Mouse (Mus musculus) T-helper 17 cell (primary cell): Measurements from ENCODE around the gene Ap3s2.

Source experiments
- in situ Hi-C, 2 experiments: fragments of 300-600 bp; cut with MboI, MseI; formaldehyde crosslinking; loops; 1 replicate in 1 of 2; 2 replicates in 1 of 2; pipeline ENCODE4 v1.15.1; 2025; ENCODE audit warnings: high pct_unique_total_duplicates in 2 of 2

Ap3s2 gene

DNA sequence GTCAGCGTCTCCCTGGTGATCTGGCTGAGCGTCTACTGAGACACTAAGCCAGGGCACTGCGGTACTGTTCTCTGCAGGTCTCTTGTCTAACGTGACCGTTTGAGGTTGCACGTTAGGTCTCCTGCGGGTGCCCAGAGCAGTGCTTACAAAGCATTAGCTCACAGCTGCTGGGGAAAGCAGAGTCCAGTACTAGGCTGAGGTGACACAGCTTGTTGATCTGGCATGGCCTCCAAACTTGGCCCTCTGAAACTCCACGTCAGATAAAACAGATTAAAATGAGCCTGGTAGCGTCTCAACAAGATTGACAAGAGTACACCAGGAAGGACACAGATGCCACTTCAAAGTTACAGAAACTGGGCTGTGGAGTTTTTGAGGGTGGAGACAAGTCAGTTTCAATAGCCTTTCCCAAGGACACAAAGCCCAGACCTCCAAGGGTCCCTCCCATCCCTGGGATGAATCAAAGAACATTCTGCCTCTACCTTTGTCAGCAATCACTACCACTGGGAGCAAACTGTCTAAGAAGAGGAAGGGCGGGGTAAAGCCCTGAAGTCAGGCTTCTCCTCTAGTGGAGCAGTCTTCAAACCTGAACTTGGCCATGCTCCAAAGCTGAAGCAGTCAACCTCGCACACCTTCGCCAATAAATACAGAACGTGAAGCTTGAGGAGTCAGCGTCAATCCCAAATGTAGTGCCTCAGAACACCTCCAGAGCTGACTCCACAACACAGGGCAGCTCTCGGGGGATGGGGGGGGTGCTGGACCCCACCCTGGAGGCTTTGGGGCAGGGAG, 29.8 kb downstream of the Ap3s2 start:
- in situ Hi-C loops: no loop called here

GRCm38 (mm10) chr7:79888603-79889002, 31.8 kb downstream of the Ap3s2 start:
- in situ Hi-C loops: no loop called here

DNA sequence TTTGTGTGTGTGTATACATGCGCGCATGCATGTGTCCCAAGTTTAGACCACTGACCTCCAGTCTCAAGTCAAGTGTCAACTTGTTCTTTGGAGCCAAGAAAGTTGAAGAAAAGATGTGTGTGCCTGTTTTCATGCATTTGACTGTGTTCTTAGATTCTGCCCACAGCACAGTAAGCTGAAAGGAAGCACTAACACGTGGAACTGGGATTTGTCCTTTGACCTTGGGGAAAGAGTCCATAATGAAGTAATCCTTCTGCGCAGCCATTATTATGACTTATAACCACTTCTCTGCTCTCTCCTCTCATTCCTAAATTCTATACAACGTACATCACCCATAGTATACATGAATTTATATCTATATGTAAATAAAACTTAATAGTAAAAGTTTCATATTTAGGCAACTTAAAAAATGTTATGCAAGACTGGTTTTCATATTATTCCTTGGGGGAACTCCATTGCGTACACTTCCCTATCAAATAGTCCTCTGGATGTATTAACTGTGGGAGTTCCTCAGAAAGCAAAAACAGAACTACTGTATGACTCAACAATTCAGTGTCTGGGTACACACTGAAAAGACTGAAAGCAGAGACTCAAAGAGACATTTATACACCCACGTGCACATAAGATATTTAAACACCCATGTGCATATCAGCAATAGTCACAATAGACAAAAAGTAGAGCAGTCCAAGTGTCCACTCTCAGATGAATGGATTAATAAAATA, 36.7 kb downstream of the Ap3s2 start:
- in situ Hi-C loops: no loop called here

DNA sequence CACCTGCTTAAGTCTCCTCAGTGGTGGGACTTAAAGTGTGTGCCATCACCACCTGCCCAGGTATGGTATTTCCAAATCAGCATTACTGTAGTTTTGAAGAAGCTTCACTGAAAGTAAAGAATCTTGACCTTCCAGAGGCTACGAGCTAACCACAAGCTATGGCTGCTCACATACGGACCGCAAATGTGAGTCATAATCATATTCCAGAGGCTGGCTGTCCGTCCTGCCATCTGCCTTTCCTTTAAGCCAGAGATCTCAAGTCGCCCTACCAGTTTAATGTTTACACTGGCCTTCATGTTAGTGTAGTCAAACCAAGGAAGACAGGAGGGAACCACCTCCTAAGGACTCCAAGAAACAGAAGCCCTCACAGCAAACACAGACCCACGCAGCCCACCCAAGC, 38.5 kb downstream of the Ap3s2 start:
- in situ Hi-C loops: no loop called here

DNA sequence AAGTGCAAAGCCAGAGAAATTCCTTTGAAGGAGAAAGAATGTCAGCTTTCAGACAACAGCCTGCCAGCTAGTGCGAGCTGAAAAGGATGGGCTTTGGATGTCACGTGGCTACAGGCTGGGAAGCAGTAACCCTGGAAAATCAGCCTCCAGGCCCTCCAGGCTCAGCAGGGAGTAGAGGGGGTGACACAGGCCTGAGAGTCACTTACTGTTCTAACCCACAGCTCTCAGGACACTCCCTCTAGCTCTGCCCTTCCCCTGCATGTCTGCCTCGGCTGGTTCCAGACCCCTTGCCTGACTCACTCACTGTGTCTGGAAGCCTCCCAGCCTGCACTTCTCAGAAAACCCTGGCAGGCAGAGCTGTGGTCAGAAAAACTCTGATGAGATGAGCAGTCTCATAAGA, 39.5 kb downstream of the Ap3s2 start:
- in situ Hi-C loops: no loop called here

GRCm38 (mm10) chr7:79880033-79880432, 40.4 kb downstream of the Ap3s2 start:
- in situ Hi-C loops: no loop called here

DNA sequence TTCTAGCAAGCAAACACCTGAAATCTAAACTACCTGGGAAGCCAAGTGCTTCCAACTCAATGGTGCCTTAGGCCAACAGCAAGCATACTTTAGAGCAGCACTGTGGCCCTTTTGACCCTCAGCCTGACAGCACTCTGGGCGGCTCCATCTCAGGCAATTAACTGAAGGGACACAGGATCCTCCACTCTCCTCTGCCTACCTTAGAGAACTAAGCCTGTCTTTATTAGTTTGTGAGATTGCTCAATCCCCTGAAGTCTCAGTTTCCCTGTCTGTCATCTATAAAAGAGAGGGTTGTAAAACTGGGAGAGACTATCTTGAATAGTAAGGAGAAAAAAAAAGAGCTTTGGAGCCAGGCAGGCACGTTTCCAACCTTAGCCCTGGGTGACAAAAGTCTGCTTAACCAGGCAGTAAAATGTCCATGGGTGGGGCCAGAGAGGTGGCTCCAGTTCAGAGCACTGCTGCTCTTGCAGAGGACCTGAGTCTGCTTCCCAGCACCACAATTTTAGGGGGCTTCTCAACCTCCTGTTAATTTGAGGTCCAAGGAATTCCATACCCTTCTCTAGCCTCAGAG, 41.9 kb downstream of the Ap3s2 start:
- in situ Hi-C loops: no loop called here

GRCm38 (mm10) chr7:79873407-79873806, 47.0 kb downstream of the Ap3s2 start:
- in situ Hi-C loops: no loop called here

DNA sequence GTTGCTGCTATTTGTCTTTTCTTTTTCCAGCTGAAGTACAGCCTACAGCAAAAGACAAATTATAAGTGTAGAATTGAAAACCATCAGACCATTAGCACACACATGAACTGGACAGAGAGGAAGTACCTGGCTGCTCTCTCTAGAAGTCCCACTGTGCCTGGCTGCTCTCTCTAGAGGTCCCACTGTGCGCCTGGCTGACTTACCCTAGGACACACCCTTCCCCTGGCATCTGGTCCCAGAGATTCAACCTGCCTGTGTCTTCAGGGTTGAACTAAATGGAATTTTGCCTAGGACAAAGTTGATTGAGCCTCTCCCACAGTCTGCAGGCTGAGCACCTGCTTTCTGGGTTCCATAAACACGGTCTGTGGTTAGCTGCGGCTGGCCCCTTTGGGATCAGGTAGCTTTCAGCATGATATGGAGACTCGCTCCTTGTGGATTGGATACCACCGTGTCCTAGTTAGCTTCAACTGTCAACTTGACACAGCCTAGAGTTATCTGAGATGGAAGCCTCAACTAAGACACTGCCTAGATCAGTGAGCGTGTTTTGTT, 48.6 kb downstream of the Ap3s2 start:
- in situ Hi-C loops: no loop called here

DNA sequence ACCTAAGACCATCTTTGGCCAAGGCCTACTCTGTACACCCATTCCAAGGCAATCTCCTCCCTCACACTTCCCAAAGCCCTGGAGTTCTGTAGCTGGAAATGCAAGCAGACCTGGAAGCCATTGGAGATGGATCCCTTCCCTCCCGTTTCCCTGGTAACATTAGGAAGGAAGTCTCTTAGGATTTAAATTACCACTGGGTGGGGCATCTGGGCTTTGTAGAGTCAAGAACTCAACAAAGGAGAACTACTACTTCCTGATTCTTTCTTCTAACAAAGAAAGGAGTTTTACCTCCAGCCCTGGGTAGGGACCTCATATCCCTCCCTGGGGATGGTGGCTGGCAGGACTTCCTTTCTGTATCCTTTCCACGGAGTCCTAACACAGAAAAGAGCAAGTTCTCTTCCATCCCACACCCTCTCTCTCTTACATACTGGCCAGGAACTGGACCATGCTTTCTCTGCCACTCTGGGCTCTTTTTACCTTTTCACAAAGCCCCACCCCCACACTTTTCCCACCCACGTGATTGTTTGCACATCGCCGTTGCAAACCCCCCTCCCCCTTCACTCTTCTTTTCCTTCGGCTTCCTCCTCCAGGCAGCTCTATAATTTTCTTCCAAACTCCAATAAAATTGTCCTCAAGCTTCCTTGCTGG, 51.3 kb downstream of the Ap3s2 start:
- in situ Hi-C loops: no loop called here

- in situ Hi-C loops: no loop called here
These were observed 52.0 kb downstream of the Ap3s2 start for GRCm38 (mm10) chr7:79868475-79868874.

DNA sequence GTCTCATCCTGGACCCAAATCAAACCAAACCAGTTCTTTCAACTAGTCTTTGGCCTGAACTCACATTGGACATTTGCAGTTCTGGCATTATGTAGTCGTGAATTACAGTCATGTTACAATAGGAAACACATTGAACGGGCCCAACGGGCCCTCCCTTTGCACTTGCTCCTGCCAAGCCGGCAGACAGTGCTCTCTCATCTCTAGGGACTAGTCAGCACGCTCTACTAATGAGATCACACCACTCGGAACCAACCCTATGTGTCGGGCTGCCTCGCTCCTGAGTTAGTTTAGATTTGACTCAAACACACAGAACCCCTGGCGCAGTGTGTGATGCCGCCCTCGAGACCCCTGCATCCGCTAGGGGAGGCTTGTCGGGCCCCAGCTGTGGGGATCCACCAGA, 52.6 kb downstream of the Ap3s2 start:
- in situ Hi-C loops: no loop called here

- in situ Hi-C loops: no loop called here
These were observed 54.0 kb downstream of the Ap3s2 start for GRCm38 (mm10) chr7:79866294-79867000.

GRCm38 (mm10) chr7:79861794-79862193, 58.7 kb downstream of the Ap3s2 start:
- in situ Hi-C loops: no loop called here

DNA sequence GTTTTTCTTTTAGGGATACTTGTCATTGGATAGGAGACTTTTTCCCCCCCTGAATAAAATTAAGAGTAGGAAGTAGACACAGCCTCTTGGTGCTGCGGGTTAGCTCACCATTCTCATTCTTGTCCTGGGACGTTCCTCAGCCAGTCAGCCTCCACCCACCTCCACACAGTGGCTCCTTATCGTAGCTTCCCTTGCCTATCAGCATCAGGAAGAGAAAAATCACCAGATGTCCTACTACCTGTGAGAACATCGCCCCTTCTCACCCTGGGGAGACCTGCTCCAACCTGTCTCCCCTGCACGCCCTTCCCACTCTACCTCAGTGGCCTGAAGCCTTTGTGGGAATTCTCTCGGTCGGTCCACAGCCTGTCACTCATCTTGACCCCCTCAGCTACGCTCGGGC, 59.6 kb downstream of the Ap3s2 start, which contains the start of gene Anpep:
Gene Anpep (minus strand): TSS at position 249 of the 400 bp plus-strand sequence.
- in situ Hi-C loops: no loop called here

- in situ Hi-C loops: no loop called here
These were observed 61.4 kb downstream of the Ap3s2 start for GRCm38 (mm10) chr7:79858956-79859630.

- in situ Hi-C loops: no loop called here
These were observed 62.1 kb downstream of the Ap3s2 start for GRCm38 (mm10) chr7:79858202-79858934.

GRCm38 (mm10) chr7:79856305-79856704, 64.1 kb downstream of the Ap3s2 start:
- in situ Hi-C loops: no loop called here

DNA sequence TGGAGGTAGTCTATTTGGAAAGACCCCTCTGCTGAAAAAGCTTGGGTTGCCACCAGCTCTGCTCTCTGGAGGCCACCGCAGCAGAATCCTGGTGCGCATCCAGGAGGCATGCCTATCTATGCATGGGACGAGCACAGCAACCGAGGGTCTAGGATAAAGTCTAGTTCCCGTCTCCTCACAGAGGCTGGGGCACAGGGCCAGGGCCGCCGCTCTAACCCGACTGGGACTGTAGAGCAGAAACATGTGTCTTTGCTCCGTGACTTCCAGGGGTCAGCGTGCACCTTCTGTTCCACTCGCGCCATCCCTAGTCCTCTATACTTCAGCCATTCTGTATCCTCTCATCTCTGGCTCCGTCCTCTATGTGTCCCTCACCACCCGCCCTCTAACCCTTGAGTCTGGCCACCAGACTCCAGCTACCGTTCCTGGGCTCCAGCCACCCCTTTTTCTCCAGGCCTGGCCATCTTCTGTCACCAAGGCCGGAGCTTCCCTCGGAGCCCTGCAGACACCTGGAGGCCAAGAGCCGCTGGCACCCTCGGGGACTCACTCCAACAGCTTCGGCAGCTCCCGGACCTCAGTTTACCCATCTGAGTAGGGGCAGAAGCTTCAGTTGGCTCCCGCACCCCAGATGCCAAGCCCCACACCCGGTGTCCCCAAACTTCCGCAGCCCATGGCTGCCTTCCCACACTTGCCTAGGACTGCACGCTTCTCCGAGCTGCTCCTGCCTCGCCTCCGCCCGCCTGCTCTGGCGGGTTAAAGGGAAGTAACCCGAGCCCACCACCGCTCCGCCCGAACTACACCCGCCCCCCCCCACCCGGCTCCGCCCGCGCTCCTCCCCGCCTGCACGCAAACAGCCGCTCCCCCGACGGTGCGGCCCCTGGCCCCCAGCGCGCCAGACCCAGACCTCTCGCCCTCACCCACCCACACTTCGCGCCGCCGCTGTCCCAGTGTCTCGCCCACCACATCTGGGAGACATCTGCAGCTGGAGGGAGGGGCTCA, 72.7 kb downstream of the Ap3s2 start:
- in situ Hi-C loops: no loop called here
